Mouse (Mus musculus) stomach, embryonic 16.5 days (tissue): ENCODE measurements around the gene Nrf1. TPM values are rescaled to one million over a fixed set of nuclear protein-coding genes. Genes with fewer than 3 reads are reported as not detected.

Source experiments
- ATAC-seq: fragments of 200-750 bp; cut with Nextera tagmentation; 2 replicates; pipeline ENCODE4 v1.8.0; 2017; ENCODE audit warnings: moderate number of reproducible peaks, moderate TSS enrichment; ENCODE audit not compliant: insufficient read depth, low FRiP score
- H3K27ac ChIP-seq: fragments of 300-500 bp; sonication (generic); 2 replicates; pipeline ENCODE4 v1.5.1; 2014; ENCODE audit warnings: low read length
- H3K27me3 ChIP-seq: fragments of 300-500 bp; sonication (generic); 2 replicates; pipeline ENCODE4 v1.6.1; 2014; ENCODE audit warnings: low read length, control low read depth, mixed read lengths; ENCODE audit not compliant: control insufficient read depth, insufficient read depth
- H3K36me3 ChIP-seq: fragments of 300-500 bp; sonication (generic); 2 replicates; pipeline ENCODE4 v1.6.1; 2014; ENCODE audit warnings: low read length; ENCODE audit not compliant: control insufficient read depth, insufficient read depth
- H3K4me1 ChIP-seq: fragments of 300-500 bp; sonication (generic); 2 replicates; pipeline ENCODE4 v1.6.1; 2014; ENCODE audit warnings: low read length, control low read depth, mixed read lengths; ENCODE audit not compliant: control insufficient read depth, insufficient read depth
- H3K4me2 ChIP-seq: fragments of 300-500 bp; sonication (generic); 2 replicates; pipeline ENCODE4 v1.6.1; 2014; ENCODE audit warnings: low read depth, low read length, mixed read lengths
- H3K4me3 ChIP-seq: fragments of 300-500 bp; sonication (generic); replicated peaks from 2 replicates; pipeline ENCODE4 v1.5.1; 2014; ENCODE audit warnings: mild to moderate bottlenecking, low read length
- H3K9ac ChIP-seq: fragments of 300-500 bp; sonication (generic); 2 replicates; pipeline ENCODE4 v1.6.1; 2014; ENCODE audit warnings: low read length
- H3K9me3 ChIP-seq: fragments of 300-500 bp; sonication (generic); replicated peaks from 2 replicates; pipeline ENCODE4 v1.6.1; 2016; ENCODE audit warnings: low read length, control low read depth; ENCODE audit not compliant: control insufficient read depth
- WGBS: fragments of 180-500 bp; shearing (Covaris S2); extraction: QIAGEN DNeasy Blood & Tissue Kit; methylation state at CpG from one replicate; pipeline ENCODE4 v1.1.7; 2014; 5-methylcytosine and 5-hydroxymethylcytosine counted together
- polyA plus RNA-seq: library from polyadenylated mRNA; unstranded; fragments of >200 nt; fragmentation: Nextera tagmentation; extraction: Ambion mirVana; gene quantifications from 2 replicates; pipeline ENCODE4 v1.2.1, GENCODE M21; 2015

Nrf1 gene
- 45.4 and 46.0 TPM in 2 replicates for polyA plus RNA-seq

DNA sequence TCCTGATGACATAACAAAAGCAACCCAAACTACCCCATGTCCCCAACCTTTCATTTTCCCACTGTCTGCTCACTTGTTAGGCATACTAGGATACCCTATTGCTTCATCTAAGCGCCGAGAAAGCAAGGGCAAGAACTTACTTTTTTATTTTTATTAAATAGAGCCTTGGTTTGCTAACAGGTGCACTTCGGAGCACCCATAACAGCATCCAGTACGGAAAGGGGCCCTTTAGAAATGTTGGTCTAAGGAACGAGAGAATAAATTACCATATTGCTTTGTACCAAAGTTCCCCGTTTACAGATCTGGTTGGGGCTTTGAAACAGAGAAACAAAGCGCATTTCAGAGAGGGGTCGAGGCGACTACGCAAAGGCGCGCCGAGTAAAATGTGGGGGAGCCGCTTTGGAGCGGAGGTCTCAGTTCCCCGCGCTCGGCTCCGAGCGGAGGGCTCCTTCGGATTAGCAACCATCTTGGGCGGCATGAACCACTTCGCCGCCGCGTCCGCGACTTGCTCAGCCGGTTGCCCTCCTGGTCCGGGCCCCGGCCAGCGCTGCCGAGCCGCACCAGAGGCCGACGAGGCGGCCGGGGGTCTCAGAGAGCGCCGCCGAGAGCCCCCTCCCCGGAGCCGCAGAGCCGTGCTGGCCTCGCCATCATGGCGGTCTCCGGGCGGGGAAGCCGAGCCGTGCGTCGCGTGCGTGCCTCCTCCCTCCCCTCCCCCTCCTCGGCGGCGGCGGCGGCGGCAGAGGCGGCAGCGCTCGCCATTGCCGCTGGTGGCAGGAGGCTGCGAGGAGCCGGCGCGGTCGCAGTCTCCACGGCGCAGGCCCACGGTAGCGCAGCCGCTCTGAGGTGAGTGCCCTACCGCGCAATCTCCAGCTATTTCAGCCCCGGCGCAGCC lies at the start of gene Nrf1:
Nrf1 (plus strand) TSS at position 718 of the 892 bp plus-strand sequence.
- peak within 1 kb of the TSS; percentile 98 for H3K4me3 ChIP-seq
- H3K9me3 ChIP-seq, result no peaks in the 10 kb centered on the region
- H3K36me3 ChIP-seq, result no peaks in the 10 kb centered on the region
- no peaks in the 10 kb centered on the region for H3K27me3 ChIP-seq
- under 1% methylated on average over 77 of the region's 78 CpGs for WGBS
- peak within 1 kb of the TSS; percentile 85 for H3K4me2 ChIP-seq
- peak; percentile 95 for ATAC-seq
- H3K4me1 ChIP-seq, result peaks cover 8% of the 10 kb centered on the region; the same call in 1 of the 2 replicates
- H3K27ac ChIP-seq, result peak within 1 kb of the TSS; percentile 100
- peak within 1 kb of the TSS; percentile 100 for H3K9ac ChIP-seq

- no peak overlapping the region for H3K4me3 ChIP-seq
- H3K9me3 ChIP-seq, result no peaks in the 10 kb centered on the region
- ATAC-seq, result no peak
- no peak overlapping the region for H3K27ac ChIP-seq
- H3K36me3 ChIP-seq, result no peaks in the 10 kb centered on the region
- WGBS, result 69% methylated on average over 9 of the region's 9 CpGs
- no peaks in the 10 kb centered on the region for H3K27me3 ChIP-seq
- no peak overlapping the region for H3K9ac ChIP-seq
- no peak overlapping the region for H3K4me2 ChIP-seq
- no peaks in the 10 kb centered on the region for H3K4me1 ChIP-seq
Observed at GRCm38 (mm10) chr6:29998140-29998539, 49.6 kb upstream of the Nrf1 start.

DNA sequence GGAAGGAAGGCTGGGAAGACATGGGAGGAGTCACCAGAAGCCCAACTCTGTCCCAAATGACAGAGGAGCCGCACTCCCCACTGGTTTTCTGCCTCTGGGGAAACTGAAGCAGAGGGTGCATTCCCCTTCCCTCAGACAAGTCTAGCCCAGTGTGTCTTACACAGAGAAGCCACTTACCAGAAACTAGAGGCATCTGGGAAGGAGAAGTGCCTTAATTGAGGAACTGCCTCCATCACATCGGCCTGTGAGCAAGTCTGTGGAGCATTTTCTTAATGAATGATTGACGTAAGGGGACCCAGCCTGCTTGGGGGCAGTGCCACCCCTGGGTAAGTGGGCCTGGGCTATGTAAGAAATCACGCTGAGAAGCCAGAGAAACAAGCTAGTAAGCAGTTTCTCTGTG lies 49.0 kb upstream of the Nrf1 start:
- H3K4me1 ChIP-seq, result no peaks in the 10 kb centered on the region
- no peak overlapping the region for H3K4me3 ChIP-seq
- no peak overlapping the region for H3K4me2 ChIP-seq
- H3K27ac ChIP-seq, result no peak overlapping the region
- ATAC-seq, result no peak
- H3K9ac ChIP-seq, result no peak overlapping the region
- no peaks in the 10 kb centered on the region for H3K9me3 ChIP-seq
- WGBS, result 60% methylated on average over 4 of the region's 4 CpGs
- no peaks in the 10 kb centered on the region for H3K36me3 ChIP-seq
- H3K27me3 ChIP-seq, result no peaks in the 10 kb centered on the region

- Histone ChIP-seq H3K9ac (no peak overlapping the region), H3K9me3 (no peaks in the 10 kb centered on the region), H3K4me3 (no peak overlapping the region), H3K27ac (no peak overlapping the region), H3K4me1 (no peaks in the 10 kb centered on the region), H3K36me3 (no peaks in the 10 kb centered on the region), H3K4me2 (no peak overlapping the region), H3K27me3 (no peaks in the 10 kb centered on the region)
- WGBS, result 72% methylated on average over 9 of the region's 9 CpGs
- ATAC-seq, result no peak
Observed at GRCm38 (mm10) chr6:30002628-30003027, 45.2 kb upstream of the Nrf1 start.

DNA sequence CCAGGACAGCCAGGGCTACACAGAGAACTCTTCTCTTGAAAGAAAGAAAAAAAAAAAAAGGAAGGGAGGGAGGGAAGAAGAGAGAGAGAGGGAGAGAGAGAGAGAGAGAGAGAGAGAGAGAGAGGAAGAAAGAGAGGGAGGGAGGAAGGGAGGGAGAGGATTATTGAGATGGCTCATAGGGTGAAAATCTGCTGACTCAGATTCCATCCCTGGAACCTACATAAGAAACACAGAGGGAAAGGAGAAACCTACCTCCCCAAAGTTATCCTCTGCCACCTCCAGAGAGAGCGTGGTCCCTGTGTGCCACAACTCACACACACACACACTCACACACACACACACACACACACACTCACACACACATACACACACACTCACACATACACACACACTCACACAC lies 41.9 kb upstream of the Nrf1 start:
- ATAC-seq, result no peak
- 91% methylated on average over 1 of the region's 1 CpGs for WGBS
- Histone ChIP-seq H3K9me3 (no peaks in the 10 kb centered on the region), H3K27ac (no peak overlapping the region), H3K9ac (no peak overlapping the region), H3K36me3 (no peaks in the 10 kb centered on the region), H3K4me1 (no peaks in the 10 kb centered on the region), H3K4me3 (no peak overlapping the region), H3K27me3 (no peaks in the 10 kb centered on the region), H3K4me2 (no peak overlapping the region)

GRCm38 (mm10) chr6:30009204-30009603 lies 38.6 kb upstream of the Nrf1 start:
- no peak overlapping the region for H3K27ac ChIP-seq
- ATAC-seq, result no peak
- H3K4me1 ChIP-seq, result no peaks in the 10 kb centered on the region
- 78% methylated on average over 7 of the region's 7 CpGs for WGBS
- H3K27me3 ChIP-seq, result no peaks in the 10 kb centered on the region
- H3K36me3 ChIP-seq, result no peaks in the 10 kb centered on the region
- no peak overlapping the region for H3K4me2 ChIP-seq
- H3K4me3 ChIP-seq, result no peak overlapping the region
- H3K9me3 ChIP-seq, result no peaks in the 10 kb centered on the region
- H3K9ac ChIP-seq, result no peak overlapping the region

- no peak for ATAC-seq
- Histone ChIP-seq H3K9ac (no peak overlapping the region), H3K9me3 (no peaks in the 10 kb centered on the region), H3K27ac (no peak overlapping the region), H3K27me3 (no peaks in the 10 kb centered on the region), H3K4me2 (no peak overlapping the region), H3K4me3 (no peak overlapping the region), H3K4me1 (no peaks in the 10 kb centered on the region), H3K36me3 (no peaks in the 10 kb centered on the region)
- WGBS, result 44% methylated on average over 2 of the region's 2 CpGs
Observed at GRCm38 (mm10) chr6:30013520-30013919, 34.3 kb upstream of the Nrf1 start.

DNA sequence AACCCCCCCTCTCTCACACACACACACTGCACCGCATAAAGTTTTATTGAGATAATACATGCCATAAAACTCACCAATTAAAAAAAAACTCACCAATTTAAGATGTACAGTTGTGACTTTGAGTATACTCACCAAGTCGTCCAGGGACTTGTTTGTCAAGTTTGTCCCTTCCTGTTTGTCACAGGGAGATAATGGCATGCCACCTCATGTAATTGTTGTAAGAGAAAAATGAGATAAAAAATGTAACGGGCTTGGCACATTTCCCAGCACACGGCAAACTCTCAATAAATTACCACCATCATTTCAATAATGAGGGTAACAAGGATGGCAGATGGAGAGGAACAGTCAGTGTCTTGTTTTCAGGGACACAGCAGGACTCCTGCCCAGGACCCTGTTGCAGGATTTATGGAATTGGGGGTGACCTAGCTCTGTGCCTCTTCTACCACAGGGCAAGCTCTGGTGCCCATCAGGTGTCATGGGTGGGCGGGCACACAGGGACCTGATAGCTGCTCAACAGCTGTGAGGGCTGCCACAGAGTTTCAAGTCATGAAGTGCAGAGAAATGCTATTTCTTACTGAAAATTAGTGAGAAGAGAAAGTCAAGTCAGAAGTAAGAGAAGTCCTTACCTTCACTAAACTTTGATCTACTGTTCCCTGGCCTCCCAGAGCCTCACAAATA lies 33.5 kb upstream of the Nrf1 start:
- Histone ChIP-seq H3K4me1 (no peaks in the 10 kb centered on the region), H3K9me3 (no peaks in the 10 kb centered on the region), H3K36me3 (no peaks in the 10 kb centered on the region), H3K9ac (no peak overlapping the region), H3K4me2 (no peak overlapping the region), H3K27me3 (no peaks in the 10 kb centered on the region), H3K27ac (no peak overlapping the region), H3K4me3 (no peak overlapping the region)
- WGBS, result 68% methylated on average over 5 of the region's 5 CpGs
- no peak for ATAC-seq

- no peaks in the 10 kb centered on the region for H3K36me3 ChIP-seq
- no peaks in the 10 kb centered on the region for H3K27me3 ChIP-seq
- no peak overlapping the region for H3K9ac ChIP-seq
- no peaks in the 10 kb centered on the region for H3K9me3 ChIP-seq
- no peak for ATAC-seq
- no peak overlapping the region for H3K27ac ChIP-seq
- no peak overlapping the region for H3K4me3 ChIP-seq
- no peak overlapping the region for H3K4me2 ChIP-seq
- H3K4me1 ChIP-seq, result no peaks in the 10 kb centered on the region
- 89% methylated on average over 1 of the region's 1 CpGs for WGBS
Observed at GRCm38 (mm10) chr6:30021241-30021640, 26.5 kb upstream of the Nrf1 start.
